11 mouse cellular contexts compared by ENCODE assay signal in genomic region chr9:46191644-46192043, GRCm38 (mm10). TPM values are rescaled to one million over a fixed set of nuclear protein-coding genes. Genes with fewer than 3 reads are reported as not detected.
DNase-seq lines count a peak whose midpoint lies in the region; ATAC-seq and TF ChIP-seq lines count a peak whose summit lies in the region.
"Had no signal": no experiment of that assay in that cellular context is flagged by ENCODE, and none has a peak within 500 bp of the region (broad histone marks: within the 10 kb centered on the region; RNA-seq: fewer than 3 reads in every experiment).

No protein-coding gene starts in this region.

- ATAC-seq in inflammation-experienced regulatory T-cells, adult 6 months, result peak; percentile 63

- H3K27me3 ChIP-seq in cerebellum, adult 2 months (ENCODE audit: control insufficient read depth, insufficient read depth, low read length), result no peaks in the 10 kb centered on the region
- H3K27me3 ChIP-seq: embryonic facial prominence, embryonic 12.5 days; liver, embryonic 15.5 days had no signal

- no peak overlapping the region for H3K4me3 ChIP-seq in cerebellum, adult 2 months (replicated peaks; ENCODE audit: insufficient read depth, low read depth, low read length)
- H3K4me3 ChIP-seq in layer of hippocampus, adult 2 months, result no peak overlapping the region
- H3K4me3 ChIP-seq: embryonic facial prominence, embryonic 12.5 days; liver, embryonic 15.5 days had no signal

- DNase-seq in cerebellum, adult 2 months, result peak in 1 of 2 experiments; percentile 60
- DNase-seq in cerebellum, postnatal 25 days, result no peak
- DNase-seq in layer of hippocampus, adult 2 months (ENCODE audit: low spot score in 2 of 2), result peak; percentile 42
- DNase-seq in layer of hippocampus, adult 9-11 months, result no peak
- DNase-seq in ES-CJ7 (ENCODE audit: low read depth, low spot score), result peak; percentile 36
- no peak for DNase-seq in adrenal gland, adult 18-20 months (ENCODE audit: low spot score in 2 of 2)
- no peak for DNase-seq in c-Kit-positive CD71-positive TER-119-positive erythroid progenitor cells, embryonic 14.5 days (ENCODE audit: low spot score)

- no peak for TF ChIP-seq POLR2A in cerebellum, adult 2 months (IDR thresholded peaks at IDR 0.05; ENCODE audit: borderline replicate concordance, insufficient read depth, low read length)

- TF ChIP-seq CTCF in cerebellum, adult 2 months (IDR thresholded peaks at IDR 0.05; ENCODE audit: borderline replicate concordance, insufficient read depth, low read depth, low read length), result peak; percentile 41; the same call in 1 of the 2 replicates
- peak; percentile 82 for TF ChIP-seq CTCF in layer of hippocampus, adult 2 months (conservative IDR thresholded peaks at IDR 0.05)

- 24% methylated on average over 1 of the region's 1 CpGs for WGBS in cerebellum, adult 2 months

- no peak overlapping the region for H3K27ac ChIP-seq in cerebellum, adult 2 months (ENCODE audit: insufficient read depth, low read length)
- H3K27ac ChIP-seq in layer of hippocampus, adult 2 months, result peak overlapping the region; percentile 29; the same call in 1 of the 2 replicates
- H3K27ac ChIP-seq: liver, embryonic 15.5 days had no signal

- H3K4me1 ChIP-seq in cerebellum, adult 2 months (ENCODE audit: control insufficient read depth, insufficient read depth, low read length), result peaks cover 13% of the 10 kb centered on the region
- H3K4me1 ChIP-seq: liver, embryonic 15.5 days had no signal

RNA-seq across cellular contexts. Expression of gene Apoa1, which starts 36.7 kb away (rescaled TPM):
- 2.7 and 3.0 TPM in 2 replicates for polyA plus RNA-seq in cerebellum, adult 2 months (2012; rRNA removed)
- total RNA-seq in layer of hippocampus, adult 2 months (2021), result not detected
- not detected for polyA plus RNA-seq in inflammation-experienced regulatory T-cells, adult 6 months (2017; shearing (Covaris generic))
- total RNA-seq in adrenal gland, adult 18-20 months (2021), result 1 to 10 TPM in 1 of 2 experiments, not detected in 1; 2.6 TPM

RNA-seq across cellular contexts. Expression of gene Apoc3, which starts 43.8 kb away (rescaled TPM):
- polyA plus RNA-seq in cerebellum, adult 2 months (2012; rRNA removed), result 0.57 and 0.88 TPM in 2 replicates
- total RNA-seq in layer of hippocampus, adult 2 months (2021), result 1 to 10 TPM in 1 of 2 experiments, not detected in 1; 1.0 TPM
- polyA plus RNA-seq in inflammation-experienced regulatory T-cells, adult 6 months (2017; shearing (Covaris generic)), result not detected
- 1 to 10 TPM; 7.9 to 8.0 TPM for total RNA-seq in adrenal gland, adult 18-20 months (2021)
- total RNA-seq: heart, postnatal 14 days had no signal
- polyA plus RNA-seq: embryonic facial prominence, embryonic 12.5 days had no signal

RNA-seq across cellular contexts. Expression of gene Apoa4, which starts 48.9 kb away (rescaled TPM):
- polyA plus RNA-seq in cerebellum, adult 2 months (2012; rRNA removed), result 0.16 and 0.28 TPM in 2 replicates
- total RNA-seq in layer of hippocampus, adult 2 months (2021), result not detected
- polyA plus RNA-seq in inflammation-experienced regulatory T-cells, adult 6 months (2017; shearing (Covaris generic)), result not detected
- under 1 TPM in 1 of 2 experiments, not detected in 1; 0.17 TPM for total RNA-seq in adrenal gland, adult 18-20 months (2021)
- polyA plus RNA-seq: embryonic facial prominence, embryonic 12.5 days had no signal

Comparison
In these comparisons a context has a peak if more than half of its experiments do, and no peak if none do; other contexts are left out.
1. DNase-seq: peak in layer of hippocampus, adult 2 months (2 of 2) and ES-CJ7 (single experiment); none in cerebellum, postnatal 25 days (0 of 2), layer of hippocampus, adult 9-11 months (single experiment), adrenal gland, adult 18-20 months (0 of 2) and c-Kit-positive CD71-positive TER-119-positive erythroid progenitor cells, embryonic 14.5 days (single experiment).
2. RNA of gene Apoc3, which starts 43.8 kb away (total RNA-seq): 7.9 to 8.0 TPM in adrenal gland, adult 18-20 months; 1.0 TPM in layer of hippocampus, adult 2 months; every median in the first group is over 4 times any median in the second.